Mouse (Mus musculus) stomach, postnatal 0 days (tissue): ENCODE data around the gene Tm4sf20.

Experiments used
- CTCF ChIP-seq: IDR thresholded peaks from 2 replicates; pipeline ENCODE4 v1.5.1; 2016; ENCODE audit warnings: antibody characterized with exemption, low read depth, mild to moderate bottlenecking, moderate library complexity
- EP300 ChIP-seq: optimal IDR thresholded peaks from 2 replicates; pipeline ENCODE3; 2016; ENCODE audit warnings: antibody characterized with exemption

GRCm38 (mm10) chr1:82775293-82775692 is 7.0 kb upstream of the Tm4sf20 start:
- TF ChIP-seq CTCF: no peak
- TF ChIP-seq EP300: no peak
